In genomic region chr3:154116000-154116399, GRCm38 (mm10) we compare ENCODE assay signal across 19 mouse cellular contexts.
DNase-seq lines count a peak whose midpoint lies in the region; ATAC-seq and TF ChIP-seq lines count a peak whose summit lies in the region.
"Had no signal": no experiment of that assay in that cellular context is flagged by ENCODE, and none has a peak within 500 bp of the region (broad histone marks: within the 10 kb centered on the region; RNA-seq: fewer than 3 reads in every experiment).

No protein-coding gene starts in this region.

- H3K4me1 ChIP-seq in hindbrain, postnatal 0 days (ENCODE audit: insufficient read depth, low read length): peaks cover 9% of the 10 kb centered on the region
- H3K4me1 ChIP-seq in hindbrain, embryonic 10.5 days (replicated peaks): peaks cover 18% of the 10 kb centered on the region
- H3K4me1 ChIP-seq: embryonic facial prominence, embryonic 12.5 days had no signal

- no peak overlapping the region for H3K4me2 ChIP-seq in hindbrain, postnatal 0 days (ENCODE audit: low read depth, low read length)
- H3K4me2 ChIP-seq: embryonic facial prominence, embryonic 12.5 days; embryonic facial prominence, embryonic 15.5 days; forebrain, embryonic 12.5 days had no signal

- H3K9ac ChIP-seq in hindbrain, postnatal 0 days (replicated peaks; ENCODE audit: low read length): no peak overlapping the region
- H3K9ac ChIP-seq: embryonic facial prominence, embryonic 12.5 days; embryonic facial prominence, embryonic 15.5 days; forebrain, embryonic 12.5 days had no signal

- ATAC-seq in hindbrain, postnatal 0 days: no peak

- H3K27me3 ChIP-seq in hindbrain, postnatal 0 days (ENCODE audit: insufficient read depth, low read length): no peaks in the 10 kb centered on the region
- H3K27me3 ChIP-seq in hindbrain, embryonic 10.5 days (ENCODE audit: insufficient read depth, poor library complexity, severe bottlenecking): no peaks in the 10 kb centered on the region
- H3K27me3 ChIP-seq: embryonic facial prominence, embryonic 12.5 days; embryonic facial prominence, embryonic 15.5 days; forebrain, embryonic 12.5 days had no signal

- WGBS in hindbrain, postnatal 0 days: 75% methylated on average over 5 of the region's 5 CpGs
- 90% methylated on average over 5 of the region's 5 CpGs for WGBS in hindbrain, embryonic 10.5 days

- H3K27ac ChIP-seq in hindbrain, postnatal 0 days: no peak overlapping the region
- no peak overlapping the region for H3K27ac ChIP-seq in hindbrain, embryonic 10.5 days
- H3K27ac ChIP-seq: embryonic facial prominence, embryonic 12.5 days; embryonic facial prominence, embryonic 15.5 days; forebrain, embryonic 10.5 days; forebrain, embryonic 12.5 days had no signal

- DNase-seq in heart, adult 11 months: peak; percentile 66
- DNase-seq in heart, postnatal 10 days: no peak
- peak; percentile 39 for DNase-seq in hindbrain, postnatal 0 days (ENCODE audit: low spot score)
- no peak for DNase-seq in hindbrain, embryonic 10.5 days (ENCODE audit: low spot score)
- DNase-seq: adrenal gland, adult 2 months; adrenal gland, postnatal 10 days; adrenal gland, postnatal 25 days; cerebellum, adult 11 months; cerebellum, adult 18-20 months; cerebellum, adult 8-10 months; cerebellum, adult 9-11 months; cerebellum, postnatal 14 days; cerebellum, postnatal 36 days; embryo, embryonic 11 days had no signal

- no peak for TF ChIP-seq CTCF in hindbrain, postnatal 0 days (IDR thresholded peaks at IDR 0.05; ENCODE audit: low read depth)

- no peaks in the 10 kb centered on the region for H3K36me3 ChIP-seq in hindbrain, postnatal 0 days (ENCODE audit: insufficient read depth, low read length)
- H3K36me3 ChIP-seq in hindbrain, embryonic 10.5 days: no peaks in the 10 kb centered on the region
- H3K36me3 ChIP-seq: embryonic facial prominence, embryonic 12.5 days; embryonic facial prominence, embryonic 15.5 days; forebrain, embryonic 10.5 days; forebrain, embryonic 12.5 days had no signal

- intact Hi-C loops in heart, postnatal 10 days (cut with DNase I): no loop called here

- H3K9me3 ChIP-seq in hindbrain, postnatal 0 days (ENCODE audit: low read length): no peaks in the 10 kb centered on the region
- H3K9me3 ChIP-seq in hindbrain, embryonic 10.5 days: no peaks in the 10 kb centered on the region
- H3K9me3 ChIP-seq: embryonic facial prominence, embryonic 12.5 days; embryonic facial prominence, embryonic 15.5 days; forebrain, embryonic 10.5 days; forebrain, embryonic 12.5 days had no signal

- no peak overlapping the region for H3K4me3 ChIP-seq in hindbrain, postnatal 0 days (ENCODE audit: low read length)
- H3K4me3 ChIP-seq in hindbrain, embryonic 10.5 days: no peak overlapping the region
- H3K4me3 ChIP-seq: embryonic facial prominence, embryonic 12.5 days; embryonic facial prominence, embryonic 15.5 days; erythroblast, embryonic 14.5 days; forebrain, embryonic 10.5 days; forebrain, embryonic 12.5 days had no signal

Comparison
In these comparisons a context has a peak if more than half of its experiments do, and no peak if none do; other contexts are left out.
1. DNase-seq: peak in heart, adult 11 months (single experiment) and hindbrain, postnatal 0 days (single experiment); none in heart, postnatal 10 days (0 of 2) and hindbrain, embryonic 10.5 days (single experiment).